Mouse (Mus musculus): ENCODE results near the gene Gm19345. TPM values are rescaled to one million over a fixed set of nuclear protein-coding genes. Genes with fewer than 3 reads are reported as not detected.

Gene Gm19345
- total and polyA plus RNA-seq, 2 experiments: 0.11 TPM; not detected in 1

- Histone ChIP-seq H3K27ac (replicated peaks; ENCODE audit: insufficient read depth, low read depth, low read length) (no peak overlapping the region), H3K4me3 (ENCODE audit: insufficient read depth, low read depth, low read length) (no peak overlapping the region), H3K36me3 (ENCODE audit: control insufficient read depth, insufficient read depth, low read length) (no peaks in the 10 kb centered on the region), H3K79me2 (ENCODE audit: control insufficient read depth, insufficient read depth, low read length) (no peaks in the 10 kb centered on the region), H3K4me1 (ENCODE audit: control insufficient read depth, insufficient read depth, low read length) (peaks cover 4% of the 10 kb centered on the region), H3K27me3 (ENCODE audit: control insufficient read depth, insufficient read depth, low read length) (no peaks in the 10 kb centered on the region), H3K9ac (ENCODE audit: low read depth, low read length) (no peak overlapping the region)
- TF ChIP-seq CTCF (IDR thresholded peaks at IDR 0.05; ENCODE audit: low read depth, low read length) (peak; percentile 12; the same call in 1 of the 2 replicates), POLR2A (IDR thresholded peaks at IDR 0.05; ENCODE audit: extremely low read depth, insufficient read depth, low read length) (no peak)
- 77% methylated on average over 8 of the region's 8 CpGs for WGBS
- DNase-seq (ENCODE audit: extremely low read depth, low read depth, low spot score): no peak
Observed at GRCm38 (mm10) chr7:19880754-19881153, 29.0 kb downstream of the Gm19345 start.

DNA sequence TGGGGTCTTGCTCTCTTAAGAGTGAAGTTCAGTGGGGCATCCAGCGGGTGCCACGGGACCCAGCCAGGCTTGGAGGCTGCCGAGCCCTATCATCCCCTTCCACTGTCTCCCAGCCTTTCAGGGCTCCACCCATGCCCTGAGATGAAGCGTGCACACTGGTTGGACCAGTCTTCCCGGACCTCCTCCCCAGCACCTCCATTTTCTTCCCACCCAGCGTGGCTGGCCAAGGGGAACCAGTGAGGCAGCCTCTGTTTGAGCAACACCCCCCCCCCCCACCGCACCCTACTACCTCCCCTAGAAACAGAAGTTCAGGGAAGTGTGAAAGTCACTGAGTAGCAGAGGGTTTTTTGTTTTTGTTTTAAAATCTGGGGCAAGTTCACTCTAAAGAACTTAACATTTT is 36.0 kb downstream of the Gm19345 start, which contains the start of gene Ceacam19:
Gene Ceacam19 (minus strand): TSS at position 117 of the 400 bp plus-strand sequence.
- Histone ChIP-seq H3K9ac (ENCODE audit: low read depth, low read length) (no peak within 1 kb of the TSS), H3K36me3 (ENCODE audit: control insufficient read depth, insufficient read depth, low read length) (no peaks in the 10 kb centered on the region), H3K4me3 (ENCODE audit: insufficient read depth, low read depth, low read length) (no peak within 1 kb of the TSS), H3K79me2 (ENCODE audit: control insufficient read depth, insufficient read depth, low read length) (no peaks in the 10 kb centered on the region), H3K27me3 (ENCODE audit: control insufficient read depth, insufficient read depth, low read length) (no peaks in the 10 kb centered on the region), H3K27ac (replicated peaks; ENCODE audit: insufficient read depth, low read depth, low read length) (no peak within 1 kb of the TSS), H3K4me1 (ENCODE audit: control insufficient read depth, insufficient read depth, low read length) (no peaks in the 10 kb centered on the region)
- no peak for DNase-seq (ENCODE audit: extremely low read depth, low read depth, low spot score)
- TF ChIP-seq CTCF (IDR thresholded peaks at IDR 0.05; ENCODE audit: low read depth, low read length) (no peak), POLR2A (IDR thresholded peaks at IDR 0.05; ENCODE audit: extremely low read depth, insufficient read depth, low read length) (no peak)
- 65% methylated on average over 7 of the region's 7 CpGs for WGBS

DNA sequence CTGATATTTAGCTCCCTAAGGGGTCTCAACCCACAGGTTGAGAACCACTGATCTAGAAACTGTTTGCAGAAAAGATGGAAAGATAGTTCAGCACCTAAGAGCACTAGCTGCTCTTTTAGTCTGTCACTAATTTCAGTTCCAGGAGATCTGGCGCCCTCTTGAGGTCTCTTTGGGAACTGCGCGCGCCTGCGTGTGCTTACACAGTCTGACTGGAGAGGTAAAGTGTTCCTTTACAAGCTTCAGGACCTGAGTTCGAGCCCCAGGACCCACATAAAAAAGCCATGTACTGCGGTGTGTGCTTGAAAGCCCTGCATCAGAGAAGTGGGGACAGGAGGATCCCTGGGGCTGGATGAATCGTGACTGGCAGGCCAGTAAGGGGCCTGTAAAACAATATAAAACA is 38.1 kb downstream of the Gm19345 start:
- peak; percentile 38 for DNase-seq (ENCODE audit: extremely low read depth, low read depth, low spot score)
- Histone ChIP-seq H3K27me3 (ENCODE audit: control insufficient read depth, insufficient read depth, low read length) (no peaks in the 10 kb centered on the region), H3K27ac (replicated peaks; ENCODE audit: insufficient read depth, low read depth, low read length) (no peak overlapping the region), H3K4me1 (ENCODE audit: control insufficient read depth, insufficient read depth, low read length) (no peaks in the 10 kb centered on the region), H3K4me3 (ENCODE audit: insufficient read depth, low read depth, low read length) (no peak overlapping the region), H3K79me2 (ENCODE audit: control insufficient read depth, insufficient read depth, low read length) (no peaks in the 10 kb centered on the region), H3K9ac (ENCODE audit: low read depth, low read length) (no peak overlapping the region), H3K36me3 (ENCODE audit: control insufficient read depth, insufficient read depth, low read length) (no peaks in the 10 kb centered on the region)
- WGBS: 58% methylated on average over 8 of the region's 8 CpGs
- TF ChIP-seq POLR2A (IDR thresholded peaks at IDR 0.05; ENCODE audit: extremely low read depth, insufficient read depth, low read length) (no peak), CTCF (IDR thresholded peaks at IDR 0.05; ENCODE audit: low read depth, low read length) (peak; percentile 91)

Other genes with a start within 250 kb of the Gm19345 start
- gene Clasrp, start 247.5 kb upstream of the Gm19345 start, total RNA-seq (2014; rRNA removed): 4.9 and 5.3 TPM in 2 replicates
- gene Clasrp, start 247.5 kb upstream of the Gm19345 start, polyA plus RNA-seq (2012; rRNA removed): 18.0 and 24.8 TPM in 2 replicates
- gene Relb, start 222.6 kb upstream of the Gm19345 start, total RNA-seq (2014; rRNA removed): 1.3 and 2.3 TPM in 2 replicates
- 1.5 and 3.3 TPM in 2 replicates for gene Relb, start 222.6 kb upstream of the Gm19345 start, polyA plus RNA-seq (2012; rRNA removed)
- 49.8 and 77.8 TPM in 2 replicates for gene Clptm1, start 187.0 kb upstream of the Gm19345 start, total RNA-seq (2014; rRNA removed)
- gene Clptm1, start 187.0 kb upstream of the Gm19345 start, polyA plus RNA-seq (2012; rRNA removed): 67.3 and 79.9 TPM in 2 replicates
- 283 and 389 TPM in 2 replicates for gene Apoc2, start 174.1 kb upstream of the Gm19345 start, total RNA-seq (2014; rRNA removed)
- 221 and 425 TPM in 2 replicates for gene Apoc2, start 174.1 kb upstream of the Gm19345 start, polyA plus RNA-seq (2012; rRNA removed)
- gene Gm44805, start 170.6 kb upstream of the Gm19345 start, total RNA-seq (2014; rRNA removed): 38.2 and 45.8 TPM in 2 replicates
- 86.3 and 159 TPM in 2 replicates for gene Gm44805, start 170.6 kb upstream of the Gm19345 start, polyA plus RNA-seq (2012; rRNA removed)
- gene Apoc4, start 170.5 kb upstream of the Gm19345 start, total RNA-seq (2014; rRNA removed): 2,758 and 2,845 TPM in 2 replicates
- gene Apoc4, start 170.5 kb upstream of the Gm19345 start, polyA plus RNA-seq (2012; rRNA removed): 3,664 and 4,159 TPM in 2 replicates
- 7,017 and 7,765 TPM in 2 replicates for gene Apoc1, start 159.3 kb upstream of the Gm19345 start, total RNA-seq (2014; rRNA removed)
- gene Apoc1, start 159.3 kb upstream of the Gm19345 start, polyA plus RNA-seq (2012; rRNA removed): 5,801 and 8,240 TPM in 2 replicates
- gene Apoe, start 152.8 kb upstream of the Gm19345 start, total RNA-seq (2014; rRNA removed): 23,407 and 25,019 TPM in 2 replicates
- 39,394 and 43,401 TPM in 2 replicates for gene Apoe, start 152.8 kb upstream of the Gm19345 start, polyA plus RNA-seq (2012; rRNA removed)
- 22.3 and 26.9 TPM in 2 replicates for gene Tomm40, start 136.6 kb upstream of the Gm19345 start, total RNA-seq (2014; rRNA removed)
- 48.7 and 56.2 TPM in 2 replicates for gene Tomm40, start 136.6 kb upstream of the Gm19345 start, polyA plus RNA-seq (2012; rRNA removed)
- gene Nectin2, start 101.5 kb upstream of the Gm19345 start, total RNA-seq (2014; rRNA removed): 17.8 and 18.9 TPM in 2 replicates
- gene Nectin2, start 101.5 kb upstream of the Gm19345 start, polyA plus RNA-seq (2012; rRNA removed): 57.4 and 68.7 TPM in 2 replicates
- 2.3 and 2.5 TPM in 2 replicates for gene Bcam, start 81.0 kb upstream of the Gm19345 start, total RNA-seq (2014; rRNA removed)
- gene Bcam, start 81.0 kb upstream of the Gm19345 start, polyA plus RNA-seq (2012; rRNA removed): 4.8 and 5.4 TPM in 2 replicates
- gene Cblc, start 55.2 kb upstream of the Gm19345 start, total RNA-seq (2014; rRNA removed): 17.4 and 17.8 TPM in 2 replicates
- 23.0 and 23.5 TPM in 2 replicates for gene Cblc, start 55.2 kb upstream of the Gm19345 start, polyA plus RNA-seq (2012; rRNA removed)
- 3.0 and 7.4 TPM in 2 replicates for gene Bcl3, start 29.2 kb upstream of the Gm19345 start, total RNA-seq (2014; rRNA removed)
- gene Bcl3, start 29.2 kb upstream of the Gm19345 start, polyA plus RNA-seq (2012; rRNA removed): 72.8 and 76.8 TPM in 2 replicates
- gene Ceacam16, start 9.3 kb downstream of the Gm19345 start, total RNA-seq (2014; rRNA removed): 0.09 and 0.34 TPM in 2 replicates
- gene Ceacam16, start 9.3 kb downstream of the Gm19345 start, polyA plus RNA-seq (2012; rRNA removed): 0.09 and 0.11 TPM in 2 replicates
- not detected in 2 replicates for gene Ceacam19, start 36.0 kb downstream of the Gm19345 start, total RNA-seq (2014; rRNA removed)
- not detected in 2 replicates for gene Ceacam19, start 36.0 kb downstream of the Gm19345 start, polyA plus RNA-seq (2012; rRNA removed)
- 5.1 and 7.6 TPM in 2 replicates for gene Pvr, start 69.2 kb downstream of the Gm19345 start, total RNA-seq (2014; rRNA removed)
- 3.4 and 6.8 TPM in 2 replicates for gene Pvr, start 69.2 kb downstream of the Gm19345 start, polyA plus RNA-seq (2012; rRNA removed)
- 0.09 and 0.13 TPM in 2 replicates for gene Igsf23, start 98.8 kb downstream of the Gm19345 start, total RNA-seq (2014; rRNA removed)
- 0.78 and 1.6 TPM in 2 replicates for gene Igsf23, start 98.8 kb downstream of the Gm19345 start, polyA plus RNA-seq (2012; rRNA removed)
- gene Ceacam20, start 113.4 kb downstream of the Gm19345 start, total RNA-seq (2014; rRNA removed): not detected in 2 replicates
- not detected in 2 replicates for gene Ceacam20, start 113.4 kb downstream of the Gm19345 start, polyA plus RNA-seq (2012; rRNA removed)
- gene Nlrp9b, start 139.5 kb downstream of the Gm19345 start, total RNA-seq (2014; rRNA removed): not detected in 2 replicates
- gene Nlrp9b, start 139.5 kb downstream of the Gm19345 start, polyA plus RNA-seq (2012; rRNA removed): not detected in 2 replicates
- not detected in 2 replicates for gene Vmn1r91, start 247.7 kb downstream of the Gm19345 start, total RNA-seq (2014; rRNA removed)
- not detected in 2 replicates for gene Vmn1r91, start 247.7 kb downstream of the Gm19345 start, polyA plus RNA-seq (2012; rRNA removed)

Measured in liver, adult 2 months (tissue).